Mouse (Mus musculus): Measurements from ENCODE around the gene Klhl22. TPM values are rescaled to one million over a fixed set of nuclear protein-coding genes. Genes with fewer than 3 reads are reported as not detected.

Klhl22 gene
- polyA plus RNA-seq, 1 experiment from 2014 or later: 69.8 TPM

- Histone ChIP-seq H3K36me3 (ENCODE audit: insufficient read depth, low read length) (no peaks in the 10 kb centered on the region), H3K9ac (replicated peaks; ENCODE audit: low read length) (no peak overlapping the region), H3K4me1 (ENCODE audit: insufficient read depth, low read length) (peaks cover 10% of the 10 kb centered on the region), H3K9me3 (ENCODE audit: low read length) (no peaks in the 10 kb centered on the region), H3K27ac (ENCODE audit: low read length) (no peak overlapping the region), H3K27me3 (ENCODE audit: insufficient read depth, low read length) (peaks cover 26% of the 10 kb centered on the region), H3K4me2 (replicated peaks; ENCODE audit: low read depth, low read length) (no peak overlapping the region), H3K4me3 (ENCODE audit: low read length) (no peak overlapping the region)
- 85% methylated on average over 8 of the region's 8 CpGs for WGBS
- ATAC-seq (ENCODE audit: low FRiP score, low TSS enrichment): no peak
Observed at GRCm38 (mm10) chr16:17816528-17816927, 57.1 kb downstream of the Klhl22 start.

GRCm38 (mm10) chr16:17826500-17826899 lies 67.1 kb downstream of the Klhl22 start:
- H3K9ac ChIP-seq (replicated peaks; ENCODE audit: low read length): no peak overlapping the region
- no peaks in the 10 kb centered on the region for H3K4me1 ChIP-seq (ENCODE audit: insufficient read depth, low read length)
- WGBS: 65% methylated on average over 2 of the region's 2 CpGs
- H3K4me3 ChIP-seq (ENCODE audit: low read length): no peak overlapping the region
- no peaks in the 10 kb centered on the region for H3K36me3 ChIP-seq (ENCODE audit: insufficient read depth, low read length)
- peaks cover 23% of the 10 kb centered on the region for H3K27me3 ChIP-seq (ENCODE audit: insufficient read depth, low read length)
- no peaks in the 10 kb centered on the region for H3K9me3 ChIP-seq (ENCODE audit: low read length)
- ATAC-seq (ENCODE audit: low FRiP score, low TSS enrichment): no peak
- no peak overlapping the region for H3K27ac ChIP-seq (ENCODE audit: low read length)
- no peak overlapping the region for H3K4me2 ChIP-seq (replicated peaks; ENCODE audit: low read depth, low read length)

GRCm38 (mm10) chr16:17828229-17828628 lies 68.8 kb downstream of the Klhl22 start:
- H3K36me3 ChIP-seq (ENCODE audit: insufficient read depth, low read length): no peaks in the 10 kb centered on the region
- no peak overlapping the region for H3K27ac ChIP-seq (ENCODE audit: low read length)
- H3K4me3 ChIP-seq (ENCODE audit: low read length): no peak overlapping the region
- WGBS: 87% methylated on average over 2 of the region's 2 CpGs
- H3K4me2 ChIP-seq (replicated peaks; ENCODE audit: low read depth, low read length): no peak overlapping the region
- no peaks in the 10 kb centered on the region for H3K9me3 ChIP-seq (ENCODE audit: low read length)
- ATAC-seq (ENCODE audit: low FRiP score, low TSS enrichment): no peak
- H3K9ac ChIP-seq (replicated peaks; ENCODE audit: low read length): no peak overlapping the region
- H3K27me3 ChIP-seq (ENCODE audit: insufficient read depth, low read length): peaks cover 37% of the 10 kb centered on the region
- peaks cover 3% of the 10 kb centered on the region for H3K4me1 ChIP-seq (ENCODE audit: insufficient read depth, low read length)

- H3K27ac ChIP-seq (ENCODE audit: low read length): no peak overlapping the region
- H3K9ac ChIP-seq (replicated peaks; ENCODE audit: low read length): no peak overlapping the region
- no peaks in the 10 kb centered on the region for H3K9me3 ChIP-seq (ENCODE audit: low read length)
- no peak overlapping the region for H3K4me2 ChIP-seq (replicated peaks; ENCODE audit: low read depth, low read length)
- no peak; the same call in 1 of the 2 replicates for ATAC-seq (ENCODE audit: low FRiP score, low TSS enrichment)
- peaks cover 43% of the 10 kb centered on the region for H3K27me3 ChIP-seq (ENCODE audit: insufficient read depth, low read length)
- no peak overlapping the region for H3K4me3 ChIP-seq (ENCODE audit: low read length)
- H3K4me1 ChIP-seq (ENCODE audit: insufficient read depth, low read length): peaks cover 4% of the 10 kb centered on the region
- no peaks in the 10 kb centered on the region for H3K36me3 ChIP-seq (ENCODE audit: insufficient read depth, low read length)
- WGBS: 65% methylated on average over 3 of the region's 3 CpGs
Observed at GRCm38 (mm10) chr16:17828867-17829266, 69.4 kb downstream of the Klhl22 start.

DNA sequence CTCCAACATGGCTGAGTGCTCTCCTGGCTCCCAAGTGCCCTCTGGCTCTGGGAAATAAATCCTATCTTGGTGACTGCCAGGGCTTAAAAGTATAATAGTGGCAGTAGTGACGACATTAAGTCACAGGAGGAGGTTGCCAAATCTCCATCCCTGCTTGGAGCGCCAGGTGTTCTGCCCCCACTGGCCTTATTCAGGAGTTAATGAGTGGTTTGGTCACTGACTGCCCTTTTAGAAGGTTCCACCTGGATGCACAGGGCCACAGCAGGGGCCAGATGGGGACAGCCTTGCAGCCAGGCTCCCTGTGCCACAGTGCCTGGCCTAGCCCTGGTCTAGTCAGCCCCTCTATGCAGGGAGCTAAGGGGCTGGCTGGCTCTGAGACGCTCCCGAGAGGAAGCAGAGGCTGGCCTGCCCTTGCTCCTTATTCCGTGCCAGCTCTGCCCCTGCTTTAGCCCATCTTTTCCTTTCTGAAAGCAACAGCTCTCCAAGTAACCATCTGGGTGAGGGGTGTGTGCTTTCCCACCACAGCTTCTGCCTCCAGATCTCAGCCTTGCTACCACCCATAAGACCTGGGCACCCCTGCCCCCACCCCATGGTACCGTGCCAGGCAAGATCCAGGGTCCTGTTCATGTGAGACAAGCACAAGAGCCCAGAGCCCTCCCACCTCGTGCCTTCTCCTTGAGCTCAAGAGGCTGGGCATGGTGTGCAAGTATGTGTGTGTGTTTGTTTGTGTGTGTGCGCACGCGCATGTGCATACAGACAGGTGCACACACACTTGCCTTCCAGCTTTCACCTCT lies 71.2 kb downstream of the Klhl22 start:
- Histone ChIP-seq H3K4me3 (ENCODE audit: low read length) (no peak overlapping the region), H3K9me3 (ENCODE audit: low read length) (no peaks in the 10 kb centered on the region), H3K27me3 (ENCODE audit: insufficient read depth, low read length) (peaks cover 60% of the 10 kb centered on the region), H3K36me3 (ENCODE audit: insufficient read depth, low read length) (no peaks in the 10 kb centered on the region), H3K27ac (ENCODE audit: low read length) (no peak overlapping the region), H3K4me2 (replicated peaks; ENCODE audit: low read depth, low read length) (no peak overlapping the region), H3K4me1 (ENCODE audit: insufficient read depth, low read length) (peaks cover 4% of the 10 kb centered on the region), H3K9ac (replicated peaks; ENCODE audit: low read length) (no peak overlapping the region)
- peak; percentile 57; the same call in 1 of the 2 replicates for ATAC-seq (ENCODE audit: low FRiP score, low TSS enrichment)
- WGBS: 64% methylated on average over 10 of the region's 10 CpGs

- no peaks in the 10 kb centered on the region for H3K9me3 ChIP-seq (ENCODE audit: low read length)
- H3K27me3 ChIP-seq (ENCODE audit: insufficient read depth, low read length): peaks cover 72% of the 10 kb centered on the region
- peaks cover 4% of the 10 kb centered on the region for H3K4me1 ChIP-seq (ENCODE audit: insufficient read depth, low read length)
- no peak overlapping the region for H3K9ac ChIP-seq (replicated peaks; ENCODE audit: low read length)
- H3K27ac ChIP-seq (ENCODE audit: low read length): no peak overlapping the region
- ATAC-seq (ENCODE audit: low FRiP score, low TSS enrichment): no peak
- WGBS: 16% methylated on average over 11 of the region's 11 CpGs
- H3K4me2 ChIP-seq (replicated peaks; ENCODE audit: low read depth, low read length): no peak overlapping the region
- H3K36me3 ChIP-seq (ENCODE audit: insufficient read depth, low read length): no peaks in the 10 kb centered on the region
- no peak overlapping the region for H3K4me3 ChIP-seq (ENCODE audit: low read length)
Observed at GRCm38 (mm10) chr16:17831781-17832180, 72.4 kb downstream of the Klhl22 start.

GRCm38 (mm10) chr16:17832821-17833220 lies 73.4 kb downstream of the Klhl22 start, which contains the start of gene B830017H08Rik:
Gene B830017H08Rik (plus strand): TSS chr16:17833121.
- ATAC-seq (ENCODE audit: low FRiP score, low TSS enrichment): no peak
- peak within 1 kb of the TSS; percentile 60 for H3K9ac ChIP-seq (replicated peaks; ENCODE audit: low read length)
- peak within 1 kb of the TSS; percentile 100 for H3K4me2 ChIP-seq (replicated peaks; ENCODE audit: low read depth, low read length)
- H3K27ac ChIP-seq (ENCODE audit: low read length): no peak within 1 kb of the TSS
- no peaks in the 10 kb centered on the region for H3K36me3 ChIP-seq (ENCODE audit: insufficient read depth, low read length)
- H3K4me3 ChIP-seq (ENCODE audit: low read length): peak within 1 kb of the TSS; percentile 58
- 32% methylated on average over 7 of the region's 7 CpGs for WGBS
- H3K4me1 ChIP-seq (ENCODE audit: insufficient read depth, low read length): peaks cover 4% of the 10 kb centered on the region
- H3K9me3 ChIP-seq (ENCODE audit: low read length): no peaks in the 10 kb centered on the region
- H3K27me3 ChIP-seq (ENCODE audit: insufficient read depth, low read length): peaks cover 77% of the 10 kb centered on the region

GRCm38 (mm10) chr16:17833321-17833680 lies 73.9 kb downstream of the Klhl22 start:
- Histone ChIP-seq H3K4me3 (ENCODE audit: low read length) (peak overlapping the region; percentile 58), H3K9me3 (ENCODE audit: low read length) (no peaks in the 10 kb centered on the region), H3K27ac (ENCODE audit: low read length) (no peak overlapping the region), H3K4me1 (ENCODE audit: insufficient read depth, low read length) (peaks cover 4% of the 10 kb centered on the region), H3K36me3 (ENCODE audit: insufficient read depth, low read length) (no peaks in the 10 kb centered on the region), H3K4me2 (replicated peaks; ENCODE audit: low read depth, low read length) (peak overlapping the region; percentile 100), H3K27me3 (ENCODE audit: insufficient read depth, low read length) (peaks cover 74% of the 10 kb centered on the region), H3K9ac (replicated peaks; ENCODE audit: low read length) (peak overlapping the region; percentile 60)
- under 1% methylated on average over 29 of the region's 37 CpGs for WGBS
- peak; percentile 2; the same call in 1 of the 2 replicates for ATAC-seq (ENCODE audit: low FRiP score, low TSS enrichment)

DNA sequence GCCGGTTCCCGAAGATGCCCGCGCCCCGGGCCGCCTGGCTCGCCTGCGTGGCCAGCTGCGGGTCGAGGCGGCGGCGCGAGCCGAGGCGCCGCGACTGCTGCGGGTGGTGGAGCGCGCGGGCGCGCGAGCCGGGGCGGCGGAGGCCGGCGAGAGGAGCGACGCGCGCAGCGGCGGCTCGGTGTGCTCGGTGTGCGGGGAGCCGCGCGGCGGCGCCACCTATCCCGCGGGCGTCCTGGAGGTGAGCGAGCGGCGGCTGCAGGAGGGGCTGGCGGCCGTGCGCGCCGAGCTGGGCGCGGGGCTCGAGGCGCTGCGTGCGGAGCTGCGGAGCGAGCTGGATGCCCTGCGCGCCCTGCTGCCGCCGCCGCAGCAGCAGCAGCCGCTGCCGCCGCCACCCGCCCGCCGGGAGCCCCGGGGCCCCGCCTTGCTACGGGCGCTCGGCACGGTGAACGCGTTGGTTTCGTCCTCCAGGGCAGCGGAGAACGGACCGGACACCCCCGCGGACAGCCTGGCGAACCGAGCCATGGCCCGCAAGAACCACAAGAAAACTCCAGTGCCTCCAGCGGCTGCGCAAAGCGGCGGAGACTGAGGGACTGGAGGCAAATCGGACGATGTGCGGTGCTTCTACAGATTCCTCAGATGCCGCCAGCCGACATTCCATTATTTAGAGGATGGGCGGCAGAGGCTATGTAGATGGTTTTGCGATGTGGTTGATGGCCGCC lies 74.4 kb downstream of the Klhl22 start:
- peak; percentile 27; the same call in 1 of the 2 replicates for ATAC-seq (ENCODE audit: low FRiP score, low TSS enrichment)
- under 1% methylated on average over 81 of the region's 103 CpGs for WGBS
- Histone ChIP-seq H3K4me3 (ENCODE audit: low read length) (peak overlapping the region; percentile 58), H3K36me3 (ENCODE audit: insufficient read depth, low read length) (no peaks in the 10 kb centered on the region), H3K4me1 (ENCODE audit: insufficient read depth, low read length) (peaks cover 4% of the 10 kb centered on the region), H3K9me3 (ENCODE audit: low read length) (no peaks in the 10 kb centered on the region), H3K27me3 (ENCODE audit: insufficient read depth, low read length) (peaks cover 72% of the 10 kb centered on the region), H3K4me2 (replicated peaks; ENCODE audit: low read depth, low read length) (peak overlapping the region; percentile 100), H3K9ac (replicated peaks; ENCODE audit: low read length) (peak overlapping the region; percentile 60), H3K27ac (ENCODE audit: low read length) (no peak overlapping the region)

DNA sequence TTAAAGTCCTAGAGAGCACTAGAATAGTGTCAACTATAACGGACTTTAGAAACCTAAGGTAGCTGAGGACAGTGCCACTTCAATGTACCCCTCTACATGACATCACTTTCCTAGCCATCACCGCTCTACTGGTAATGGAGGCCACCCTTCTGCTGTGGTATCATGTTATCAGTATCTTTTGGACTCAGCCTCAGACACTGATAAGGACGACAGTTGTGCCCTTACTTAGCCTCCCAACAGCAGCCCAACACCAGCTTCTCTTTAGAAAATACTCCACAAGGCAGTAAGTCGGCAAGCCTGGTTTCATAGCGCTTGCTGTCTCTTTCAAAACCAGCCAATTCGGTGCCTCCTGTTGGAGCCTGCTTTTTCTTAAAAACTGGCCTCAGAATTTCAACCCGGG lies 75.1 kb downstream of the Klhl22 start:
- Histone ChIP-seq H3K4me2 (replicated peaks; ENCODE audit: low read depth, low read length) (peak overlapping the region; percentile 100; the same call in 1 of the 2 replicates), H3K9me3 (ENCODE audit: low read length) (no peaks in the 10 kb centered on the region), H3K9ac (replicated peaks; ENCODE audit: low read length) (no peak overlapping the region), H3K4me1 (ENCODE audit: insufficient read depth, low read length) (peaks cover 4% of the 10 kb centered on the region), H3K36me3 (ENCODE audit: insufficient read depth, low read length) (no peaks in the 10 kb centered on the region), H3K27ac (ENCODE audit: low read length) (no peak overlapping the region), H3K4me3 (ENCODE audit: low read length) (peak overlapping the region; percentile 58; the same call in 1 of the 2 replicates), H3K27me3 (ENCODE audit: insufficient read depth, low read length) (peaks cover 72% of the 10 kb centered on the region)
- no peak for ATAC-seq (ENCODE audit: low FRiP score, low TSS enrichment)
- 56% methylated on average over 7 of the region's 7 CpGs for WGBS

Measured in kidney, embryonic 16.5 days (tissue).